Mouse (Mus musculus) liver, embryonic 12.5 days (tissue): ENCODE results near the gene Olfr370. TPM values are rescaled to one million over a fixed set of nuclear protein-coding genes. Genes with fewer than 3 reads are reported as not detected.
"Not testable (repeated sequence)": the region's sequence is repeated elsewhere in the genome, so short reads cannot be mapped to it uniquely, and the experiment has no call there.

Experiments
- ATAC-seq: fragments of 200-750 bp; cut with Nextera tagmentation; 2 replicates; pipeline ENCODE4 v1.8.0; 2017; ENCODE audit warnings: moderate number of reproducible peaks, mild to moderate bottlenecking, moderate library complexity
- H3K27ac ChIP-seq: fragments of 300-500 bp; sonication (generic); 2 replicates; pipeline ENCODE4 v1.5.1; 2016; ENCODE audit warnings: mild to moderate bottlenecking
- H3K27me3 ChIP-seq: fragments of 300-500 bp; sonication (generic); replicated peaks from 2 replicates; pipeline ENCODE4 v1.6.1; 2016; ENCODE audit warnings: mild to moderate bottlenecking, moderate library complexity
- H3K36me3 ChIP-seq: fragments of 300-500 bp; sonication (generic); 2 replicates; pipeline ENCODE4 v1.6.1; 2016; ENCODE audit warnings: mild to moderate bottlenecking, moderate library complexity
- H3K4me1 ChIP-seq: fragments of 300-500 bp; sonication (generic); 2 replicates; pipeline ENCODE4 v1.6.1; 2016
- H3K4me2 ChIP-seq: fragments of 300-500 bp; sonication (generic); 2 replicates; pipeline ENCODE4 v1.6.1; 2016; ENCODE audit warnings: mild to moderate bottlenecking, moderate library complexity
- H3K4me3 ChIP-seq: fragments of 300-500 bp; sonication (generic); 2 replicates; pipeline ENCODE4 v1.5.1; 2016; ENCODE audit warnings: mild to moderate bottlenecking, moderate library complexity
- H3K9ac ChIP-seq: fragments of 300-500 bp; sonication (generic); 2 replicates; pipeline ENCODE4 v1.6.1; 2016; ENCODE audit warnings: mild to moderate bottlenecking, moderate library complexity
- H3K9me3 ChIP-seq: fragments of 300-500 bp; sonication (generic); replicated peaks from 2 replicates; pipeline ENCODE4 v1.6.1; 2016; ENCODE audit warnings: mild to moderate bottlenecking, moderate library complexity
- WGBS: fragments of 180-500 bp; shearing (Covaris S2); methylation state at CpG from one replicate; pipeline ENCODE4 v1.1.7; 2016; ENCODE audit not compliant: insufficient replicate concordance; 5-methylcytosine and 5-hydroxymethylcytosine counted together
- polyA plus RNA-seq: library from polyadenylated mRNA; unstranded; fragments of >200 nt; fragmentation: Nextera tagmentation; extraction: Ambion mirVana; gene quantifications from 2 replicates; pipeline ENCODE4 v1.2.1, GENCODE M21; 2016

Gene Olfr370
- polyA plus RNA-seq = not detected in 2 replicates

DNA sequence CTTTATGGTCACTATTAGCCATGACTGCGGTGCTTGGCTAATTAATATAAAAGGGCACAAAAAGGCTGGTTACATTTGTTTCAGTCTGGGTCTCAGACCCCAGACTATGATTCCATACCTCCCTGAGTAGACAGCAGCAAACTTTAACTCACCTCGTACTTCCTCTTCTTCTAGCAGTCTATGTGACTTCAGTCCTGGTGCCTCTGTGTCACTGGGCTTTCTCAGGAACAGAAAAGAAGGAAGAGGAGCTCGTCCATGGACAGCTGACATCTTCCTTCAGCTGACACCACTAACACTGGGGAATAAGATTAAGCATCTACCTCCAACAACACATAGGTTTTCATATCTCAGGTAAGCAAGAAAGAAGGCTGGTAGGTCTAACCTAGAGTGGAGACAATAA lies at the start of gene Olfr370:
Gene Olfr370 (plus strand): TSS at position 45 of the 400 bp plus-strand sequence.
- H3K27ac ChIP-seq = no peak within 1 kb of the TSS
- no peak within 1 kb of the TSS for H3K4me2 ChIP-seq
- no peak for ATAC-seq
- no peaks in the 10 kb centered on the region for H3K4me1 ChIP-seq
- no peaks in the 10 kb centered on the region for H3K27me3 ChIP-seq
- no peak within 1 kb of the TSS for H3K9ac ChIP-seq
- no peaks in the 10 kb centered on the region for H3K9me3 ChIP-seq
- WGBS = 44% methylated on average over 3 of the region's 3 CpGs
- H3K36me3 ChIP-seq = no peaks in the 10 kb centered on the region
- H3K4me3 ChIP-seq = no peak within 1 kb of the TSS

DNA sequence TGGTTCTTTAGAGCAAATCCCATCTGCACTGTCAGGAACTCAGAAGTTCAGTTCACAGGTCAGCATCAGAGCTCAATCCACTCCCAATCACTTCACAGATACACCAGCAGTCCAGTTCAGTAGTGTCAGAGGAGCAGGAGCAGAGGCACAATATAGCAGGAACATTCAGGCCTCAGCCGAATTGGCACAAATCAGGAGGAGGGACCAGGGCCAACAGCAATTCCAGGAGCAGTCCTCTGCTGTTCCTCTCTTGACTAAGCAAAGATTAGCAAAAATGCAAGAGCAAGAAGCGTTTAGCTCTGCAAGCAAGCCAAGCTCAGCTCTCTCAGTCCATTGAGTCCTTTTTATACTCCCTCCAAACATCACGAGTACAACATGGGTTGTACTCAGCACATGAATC lies 23.9 kb upstream of the Olfr370 start:
- H3K4me1 ChIP-seq = no peaks in the 10 kb centered on the region
- H3K9me3 ChIP-seq = 0 out of 2 replicates have a peak, but pooled peaks cover 8% of the 10 kb centered on the region
- no peak overlapping the region for H3K4me3 ChIP-seq
- no peak overlapping the region for H3K9ac ChIP-seq
- no peak for ATAC-seq
- no peaks in the 10 kb centered on the region for H3K36me3 ChIP-seq
- H3K4me2 ChIP-seq = no peak overlapping the region
- WGBS = 68% methylated on average over 3 of the region's 3 CpGs
- no peak overlapping the region for H3K27ac ChIP-seq
- H3K27me3 ChIP-seq = no peaks in the 10 kb centered on the region

DNA sequence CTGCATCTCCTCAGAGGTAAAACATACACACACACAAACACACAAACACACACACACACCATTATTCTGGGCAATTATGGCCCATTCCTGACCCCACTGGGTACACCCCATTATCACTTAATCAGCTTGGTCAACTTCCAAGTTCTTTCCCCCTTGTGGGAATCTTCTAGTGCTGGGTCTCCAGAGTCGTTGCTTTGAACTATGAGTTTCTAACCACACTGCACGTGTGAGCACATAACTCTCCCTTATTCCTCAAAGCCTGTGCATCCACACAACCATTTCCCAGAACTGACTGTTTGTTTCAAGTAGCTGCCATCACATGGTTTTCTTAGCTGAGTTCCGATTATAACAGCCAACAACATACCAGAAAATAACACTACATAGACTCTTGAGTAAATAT lies 15.1 kb upstream of the Olfr370 start:
- Histone ChIP-seq H3K9ac (no peak overlapping the region), H3K27me3 (no peaks in the 10 kb centered on the region), H3K4me1 (no peaks in the 10 kb centered on the region), H3K27ac (no peak overlapping the region), H3K4me2 (no peak overlapping the region), H3K36me3 (no peaks in the 10 kb centered on the region), H3K4me3 (no peak overlapping the region), H3K9me3 (no peaks in the 10 kb centered on the region)
- WGBS = 55% methylated on average over 3 of the region's 3 CpGs
- ATAC-seq = no peak

DNA sequence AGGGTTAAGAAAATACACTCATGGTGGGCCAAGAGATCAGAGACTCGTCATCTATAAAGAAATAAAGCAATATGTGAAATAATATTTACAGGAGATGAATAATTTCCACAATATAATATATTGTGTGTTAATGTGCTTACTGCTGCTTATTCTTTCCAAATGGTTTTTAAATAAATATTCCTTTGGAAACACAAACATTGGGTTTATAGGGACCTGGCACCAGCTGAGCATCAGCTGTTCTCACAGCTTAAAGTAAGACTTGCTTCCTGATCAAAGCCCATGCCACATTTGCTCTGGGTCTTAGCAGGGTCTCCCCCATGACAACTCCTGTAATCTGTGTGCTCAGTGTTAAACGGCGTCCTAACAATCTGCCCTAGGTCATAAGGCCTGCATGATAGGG lies 14.7 kb upstream of the Olfr370 start:
- H3K27me3 ChIP-seq, H3K9me3 ChIP-seq, H3K27ac ChIP-seq, ATAC-seq, H3K36me3 ChIP-seq, H3K4me2 ChIP-seq, H3K4me3 ChIP-seq, H3K9ac ChIP-seq, H3K4me1 ChIP-seq: not testable (repeated sequence)
- 59% methylated on average over 3 of the region's 3 CpGs for WGBS

DNA sequence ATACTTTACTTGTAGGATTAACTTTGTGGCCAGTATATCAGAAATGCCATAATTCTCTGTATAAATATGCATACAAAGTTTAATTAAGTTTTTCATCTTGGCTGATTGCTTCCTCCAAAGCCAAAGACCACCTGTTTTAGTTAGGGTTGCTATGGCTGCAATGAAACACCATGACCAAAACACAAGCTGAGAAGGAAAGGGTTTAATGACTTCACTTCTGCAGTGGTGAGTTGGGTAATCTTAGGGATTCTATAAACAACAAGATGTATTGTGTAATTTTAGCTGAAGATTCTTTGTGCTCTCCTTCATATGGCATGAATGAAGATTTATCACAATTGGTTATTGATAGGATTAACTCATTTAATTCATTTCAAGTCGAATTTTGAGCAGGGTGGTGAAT lies 14.3 kb upstream of the Olfr370 start:
- Histone ChIP-seq H3K27ac (no peak overlapping the region), H3K9ac (no peak overlapping the region), H3K27me3 (no peaks in the 10 kb centered on the region), H3K4me3 (no peak overlapping the region), H3K36me3 (no peaks in the 10 kb centered on the region), H3K4me2 (no peak overlapping the region), H3K9me3 (no peaks in the 10 kb centered on the region), H3K4me1 (no peaks in the 10 kb centered on the region)
- WGBS = 18% methylated on average over 1 of the region's 1 CpGs
- no peak for ATAC-seq

DNA sequence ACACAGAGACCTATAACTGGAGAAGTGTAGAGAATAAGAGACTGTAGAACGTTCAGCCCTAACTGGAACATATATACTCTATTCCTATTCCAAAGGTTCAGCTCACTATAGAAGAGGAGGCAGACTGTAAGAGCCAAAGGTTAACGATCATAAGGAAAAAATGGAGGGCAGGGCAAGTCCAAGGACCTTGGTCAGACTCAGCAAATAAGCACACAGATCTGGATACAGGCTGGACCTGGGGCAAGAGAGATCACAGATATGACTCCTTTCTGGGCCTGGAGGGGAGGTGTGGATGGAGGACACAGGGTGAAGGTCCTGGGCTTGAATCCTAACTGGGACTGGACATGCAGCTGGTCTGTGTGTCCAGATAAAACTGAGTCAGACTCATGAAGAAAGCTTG lies 778 bp upstream of the Olfr370 start:
- H3K4me3 ChIP-seq = no peak overlapping the region
- H3K9me3 ChIP-seq = no peaks in the 10 kb centered on the region
- no peaks in the 10 kb centered on the region for H3K36me3 ChIP-seq
- no peaks in the 10 kb centered on the region for H3K4me1 ChIP-seq
- H3K4me2 ChIP-seq = no peak overlapping the region
- no peaks in the 10 kb centered on the region for H3K27me3 ChIP-seq
- no peak for ATAC-seq
- no peak overlapping the region for H3K27ac ChIP-seq
- WGBS = 59% methylated on average over 2 of the region's 2 CpGs
- H3K9ac ChIP-seq = no peak overlapping the region

DNA sequence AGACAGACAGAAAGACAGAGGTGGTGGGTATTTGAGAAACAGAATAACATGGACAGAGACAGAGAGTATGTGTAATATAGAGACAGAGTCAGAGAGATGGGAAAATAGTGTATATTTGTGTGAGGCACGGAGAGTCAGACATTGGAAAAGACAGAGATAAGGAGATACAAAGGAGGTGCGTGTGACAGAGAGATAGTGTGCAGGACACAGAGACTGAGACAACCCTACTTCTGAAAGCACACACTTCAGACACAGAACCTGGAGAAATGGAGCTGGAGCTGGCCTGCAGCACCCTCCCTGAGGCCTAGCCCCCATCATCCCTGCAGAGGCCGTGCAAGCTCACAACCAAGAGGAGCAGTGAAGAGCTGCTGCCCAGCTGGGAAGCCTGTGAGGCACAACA lies 27.1 kb downstream of the Olfr370 start:
- Histone ChIP-seq H3K4me1 (peaks cover 53% of the 10 kb centered on the region), H3K36me3 (no peaks in the 10 kb centered on the region), H3K4me3 (no peak overlapping the region), H3K9me3 (no peaks in the 10 kb centered on the region), H3K9ac (peak overlapping the region; percentile 22), H3K27me3 (no peaks in the 10 kb centered on the region), H3K27ac (peak overlapping the region; percentile 49; the same call in 1 of the 2 replicates), H3K4me2 (peak overlapping the region; percentile 49)
- ATAC-seq = peak; percentile 59
- WGBS = 33% methylated on average over 3 of the region's 3 CpGs

DNA sequence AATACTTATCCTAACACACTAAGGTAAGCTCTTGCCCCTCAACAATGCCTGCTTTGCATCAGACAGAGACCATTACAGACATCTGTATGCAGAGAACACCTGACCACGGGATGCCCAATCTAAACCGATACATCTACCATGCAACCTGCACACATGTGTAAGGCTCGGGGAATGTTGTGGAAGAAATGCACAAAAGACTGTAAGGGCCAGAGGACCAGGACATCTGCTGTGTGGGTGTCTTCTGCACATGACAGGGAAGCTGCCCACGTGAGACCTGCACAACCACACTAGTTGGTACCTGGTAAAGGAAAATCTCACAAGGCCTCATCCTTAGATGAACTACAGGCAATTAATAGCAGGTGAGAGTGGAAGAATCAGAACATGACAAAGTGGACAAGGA lies 27.7 kb downstream of the Olfr370 start:
- H3K9ac ChIP-seq = no peak overlapping the region
- no peaks in the 10 kb centered on the region for H3K27me3 ChIP-seq
- H3K4me1 ChIP-seq = peaks cover 59% of the 10 kb centered on the region
- 0 out of 2 replicates have a peak overlapping the region, but pooled peaks have one; percentile 49 for H3K27ac ChIP-seq
- no peak overlapping the region for H3K4me3 ChIP-seq
- no peaks in the 10 kb centered on the region for H3K9me3 ChIP-seq
- H3K4me2 ChIP-seq = peak overlapping the region; percentile 49
- H3K36me3 ChIP-seq = no peaks in the 10 kb centered on the region
- ATAC-seq = no peak
- 72% methylated on average over 4 of the region's 4 CpGs for WGBS

DNA sequence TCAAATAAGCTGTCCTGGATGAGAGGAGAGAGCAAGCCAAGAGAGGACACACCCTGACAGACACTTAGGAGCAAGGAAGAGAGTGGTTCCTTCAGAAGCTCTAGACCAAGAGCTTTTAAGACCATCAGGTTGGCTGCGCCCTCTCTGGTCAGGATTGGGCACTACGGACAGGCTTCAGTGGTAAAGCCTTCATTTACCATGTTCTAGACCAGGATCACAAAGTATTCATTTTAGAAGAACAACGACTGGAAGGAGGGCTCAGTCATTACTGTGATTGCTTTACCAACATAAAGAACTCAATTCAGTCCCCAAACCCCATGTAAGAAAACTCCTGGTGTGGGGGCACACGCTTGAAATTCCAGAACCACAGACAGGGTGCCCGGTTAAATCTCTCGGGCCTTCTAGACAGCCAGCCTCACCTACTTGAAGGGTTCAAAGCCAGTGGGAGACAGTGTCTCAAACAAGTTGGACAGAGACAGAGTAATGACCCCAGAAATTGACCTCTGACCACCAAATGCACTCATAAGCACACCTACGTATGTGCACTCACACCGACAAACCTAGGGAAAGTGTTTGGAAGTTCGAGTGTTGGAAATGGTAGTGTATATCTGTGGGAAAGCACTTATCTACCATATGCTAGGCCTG lies 30.3 kb downstream of the Olfr370 start:
- Histone ChIP-seq H3K27me3 (no peaks in the 10 kb centered on the region), H3K27ac (peak overlapping the region; percentile 39), H3K36me3 (peaks cover 19% of the 10 kb centered on the region), H3K4me1 (peaks cover 72% of the 10 kb centered on the region), H3K9me3 (no peaks in the 10 kb centered on the region), H3K4me2 (peak overlapping the region; percentile 89), H3K9ac (no peak overlapping the region), H3K4me3 (peak overlapping the region; percentile 80; the same call in 1 of the 2 replicates)
- ATAC-seq = peak; percentile 47
- 70% methylated on average over 9 of the region's 9 CpGs for WGBS

DNA sequence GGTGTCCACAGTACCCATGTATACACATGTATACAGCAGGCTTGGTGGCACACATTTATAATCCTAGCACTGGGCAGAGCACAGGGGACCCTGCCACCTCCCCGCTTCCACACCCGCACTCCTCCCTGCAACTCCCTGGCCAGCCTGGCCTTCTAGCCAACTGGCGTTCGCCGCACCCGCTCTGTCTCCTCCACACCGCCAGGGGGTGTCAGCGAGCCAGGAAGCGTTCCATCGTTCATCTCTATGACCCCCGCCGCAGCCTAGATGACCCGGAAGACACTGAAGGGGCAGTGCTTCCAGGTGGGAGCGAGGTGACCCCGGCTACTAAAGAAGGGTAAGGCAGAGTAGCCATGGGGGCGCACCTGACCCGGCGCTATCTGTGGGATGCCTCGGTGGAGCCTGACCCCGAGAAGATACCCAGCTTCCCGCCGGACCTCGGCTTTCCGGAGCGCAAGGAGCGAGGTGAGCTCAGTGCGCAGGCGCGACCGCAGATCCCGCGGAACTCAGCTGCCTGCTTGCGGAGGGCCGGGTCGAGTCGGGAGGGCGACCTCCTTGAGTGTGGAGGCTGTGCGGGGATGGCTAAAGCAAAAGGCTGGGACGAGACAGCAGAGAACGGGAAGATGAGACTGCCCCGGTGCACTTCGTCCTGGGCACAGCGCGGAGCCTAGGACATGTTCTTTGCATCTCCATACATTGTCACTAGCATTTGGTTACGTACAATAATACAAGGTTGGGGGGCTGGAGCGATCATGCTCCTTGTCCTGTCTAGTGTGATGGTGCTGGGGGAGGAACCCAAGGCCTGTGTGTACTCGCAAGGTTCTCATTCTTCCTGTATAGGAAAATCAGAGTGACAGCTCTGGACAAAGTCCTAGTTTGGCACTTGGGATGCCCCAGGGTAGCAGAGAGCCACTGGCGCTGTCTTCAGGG lies 31.2 kb downstream of the Olfr370 start, which contains the start of gene Ndufb7:
Gene Ndufb7 (plus strand): TSS at position 203 of the 927 bp plus-strand sequence.
- Histone ChIP-seq H3K27me3 (no peaks in the 10 kb centered on the region), H3K27ac (peak within 1 kb of the TSS; percentile 76), H3K4me2 (peak within 1 kb of the TSS; percentile 89), H3K4me1 (peaks cover 70% of the 10 kb centered on the region), H3K4me3 (peak within 1 kb of the TSS; percentile 80), H3K36me3 (peaks cover 27% of the 10 kb centered on the region), H3K9me3 (no peaks in the 10 kb centered on the region), H3K9ac (peak within 1 kb of the TSS; percentile 80)
- peak; percentile 82 for ATAC-seq
- under 1% methylated on average over 48 of the region's 48 CpGs for WGBS

DNA sequence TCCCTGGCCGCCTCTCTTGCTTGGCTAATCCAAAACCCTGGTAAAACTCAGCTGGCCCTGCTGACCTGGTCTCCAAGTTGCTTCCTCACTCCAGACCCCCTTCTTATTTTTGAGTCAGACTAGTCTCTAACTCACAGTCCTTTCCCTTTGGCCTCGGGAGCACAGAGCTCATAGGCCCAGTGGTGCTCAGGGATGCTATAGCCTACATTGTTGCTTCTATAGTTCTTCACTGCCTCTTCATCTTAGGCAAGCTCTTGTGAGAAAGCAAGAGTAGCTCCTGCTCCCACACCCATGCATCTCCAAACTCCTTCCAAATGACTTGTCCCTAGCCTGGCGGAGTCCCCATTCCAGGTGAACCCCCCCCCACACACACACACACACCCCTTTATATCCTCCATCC lies 32.1 kb downstream of the Olfr370 start:
- H3K9ac ChIP-seq = peak overlapping the region; percentile 80
- ATAC-seq = no peak

DNA sequence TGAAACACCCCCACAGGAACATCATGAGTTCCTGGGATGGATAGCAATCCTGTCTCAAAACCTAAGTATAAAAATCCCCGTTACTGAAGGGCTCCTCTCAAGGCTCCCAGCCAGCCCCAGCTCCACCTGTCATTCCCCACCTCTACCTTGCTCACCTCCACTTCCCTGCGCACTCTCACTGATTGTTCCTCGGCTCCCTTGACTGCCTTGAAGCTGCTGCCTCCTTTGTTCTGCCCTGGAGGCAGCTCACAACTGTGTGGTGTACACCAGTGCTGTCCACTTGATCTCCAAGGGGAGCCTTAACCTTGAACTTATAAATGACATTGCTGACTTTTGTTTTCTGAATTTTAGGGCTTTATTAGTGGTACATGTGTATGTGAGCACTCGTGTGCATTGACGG lies 32.5 kb downstream of the Olfr370 start:
- Histone ChIP-seq H3K4me1 (peaks cover 65% of the 10 kb centered on the region), H3K9me3 (no peaks in the 10 kb centered on the region), H3K4me2 (peak overlapping the region; percentile 89), H3K27ac (no peak overlapping the region), H3K4me3 (peak overlapping the region; percentile 80), H3K36me3 (peaks cover 41% of the 10 kb centered on the region), H3K9ac (peak overlapping the region; percentile 80), H3K27me3 (no peaks in the 10 kb centered on the region)
- 70% methylated on average over 5 of the region's 5 CpGs for WGBS
- ATAC-seq = no peak

More for the DNA sequence above, 32.1 kb downstream of the Olfr370 start:
- Histone ChIP-seq H3K9me3 (no peaks in the 10 kb centered on the region), H3K4me2 (peak overlapping the region; percentile 89), H3K36me3 (peaks cover 37% of the 10 kb centered on the region), H3K4me3 (peak overlapping the region; percentile 80), H3K4me1 (peaks cover 65% of the 10 kb centered on the region), H3K27ac (peak overlapping the region; percentile 76; the same call in 1 of the 2 replicates), H3K27me3 (no peaks in the 10 kb centered on the region)
- WGBS = 41% methylated on average over 3 of the region's 3 CpGs
